Mouse (Mus musculus): ENCODE results near the gene Gpr137. TPM values are rescaled to one million over a fixed set of nuclear protein-coding genes. Genes with fewer than 3 reads are reported as not detected.
"Not testable (repeated sequence)": the region's sequence is repeated elsewhere in the genome, so short reads cannot be mapped to it uniquely, and the experiment has no call there.

Gpr137 gene
- polyA plus RNA-seq (2014; fragmentation: Nextera tagmentation; extraction: Ambion mirVana): 29.7 and 35.0 TPM in 2 replicates

GRCm38 (mm10) chr19:6942249-6942691 is at the start of gene Gpr137:
Gene Gpr137 (minus strand): TSS chr19:6942480.
- Histone ChIP-seq H3K4me3 (ENCODE audit: low read depth, low read length) (peak within 1 kb of the TSS; percentile 90), H3K4me1 (ENCODE audit: control insufficient read depth, insufficient read depth, low read length) (peaks cover 15% of the 10 kb centered on the region), H3K27me3 (replicated peaks; ENCODE audit: control insufficient read depth, insufficient read depth, low read length) (no peaks in the 10 kb centered on the region), H3K9ac (ENCODE audit: low read depth, low read length) (peak within 1 kb of the TSS; percentile 87), H3K36me3 (ENCODE audit: control insufficient read depth, insufficient read depth, low read length) (peaks cover 12% of the 10 kb centered on the region; the same call in 1 of the 2 replicates), H3K4me2 (ENCODE audit: low read depth, low read length) (peak within 1 kb of the TSS; percentile 99), H3K9me3 (ENCODE audit: control insufficient read depth, low read length) (no peaks in the 10 kb centered on the region), H3K27ac (replicated peaks; ENCODE audit: low read depth, low read length) (peak within 1 kb of the TSS; percentile 95)
- WGBS: under 1% methylated on average over 27 of the region's 27 CpGs
- DNase-seq (ENCODE audit: low spot score) (peak; percentile 97), ATAC-seq (ENCODE audit: low read depth) (peak; percentile 93)

GRCm38 (mm10) chr19:6991166-6991565 is 48.9 kb upstream of the Gpr137 start:
- not testable (repeated sequence) for H3K4me2 ChIP-seq (ENCODE audit: low read depth, low read length); DNase-seq (ENCODE audit: low spot score); H3K27ac ChIP-seq (replicated peaks; ENCODE audit: low read depth, low read length); H3K4me3 ChIP-seq (ENCODE audit: low read depth, low read length); H3K27me3 ChIP-seq (replicated peaks; ENCODE audit: control insufficient read depth, insufficient read depth, low read length); H3K9ac ChIP-seq (ENCODE audit: low read depth, low read length); ATAC-seq (ENCODE audit: low read depth); H3K9me3 ChIP-seq (ENCODE audit: control insufficient read depth, low read length); H3K36me3 ChIP-seq (ENCODE audit: control insufficient read depth, insufficient read depth, low read length)
- WGBS: 90% methylated on average over 6 of the region's 6 CpGs
- H3K4me1 ChIP-seq (ENCODE audit: control insufficient read depth, insufficient read depth, low read length): peaks cover 28% of the 10 kb centered on the region

GRCm38 (mm10) chr19:6990712-6991111 is 48.4 kb upstream of the Gpr137 start:
- Histone ChIP-seq H3K36me3 (ENCODE audit: control insufficient read depth, insufficient read depth, low read length) (0 out of 2 replicates have a peak, but pooled peaks cover 2% of the 10 kb centered on the region), H3K9me3 (ENCODE audit: control insufficient read depth, low read length) (no peaks in the 10 kb centered on the region), H3K27me3 (replicated peaks; ENCODE audit: control insufficient read depth, insufficient read depth, low read length) (no peaks in the 10 kb centered on the region), H3K27ac (replicated peaks; ENCODE audit: low read depth, low read length) (no peak overlapping the region), H3K9ac (ENCODE audit: low read depth, low read length) (no peak overlapping the region), H3K4me1 (ENCODE audit: control insufficient read depth, insufficient read depth, low read length) (peaks cover 30% of the 10 kb centered on the region), H3K4me2 (ENCODE audit: low read depth, low read length) (no peak overlapping the region), H3K4me3 (ENCODE audit: low read depth, low read length) (no peak overlapping the region)
- WGBS: 82% methylated on average over 6 of the region's 6 CpGs
- ATAC-seq (ENCODE audit: low read depth) (no peak), DNase-seq (ENCODE audit: low spot score) (no peak)

- Histone ChIP-seq H3K27me3 (replicated peaks; ENCODE audit: control insufficient read depth, insufficient read depth, low read length) (no peaks in the 10 kb centered on the region), H3K4me3 (ENCODE audit: low read depth, low read length) (no peak overlapping the region), H3K9me3 (ENCODE audit: control insufficient read depth, low read length) (no peaks in the 10 kb centered on the region), H3K4me1 (ENCODE audit: control insufficient read depth, insufficient read depth, low read length) (peaks cover 21% of the 10 kb centered on the region), H3K9ac (ENCODE audit: low read depth, low read length) (no peak overlapping the region), H3K4me2 (ENCODE audit: low read depth, low read length) (no peak overlapping the region), H3K36me3 (ENCODE audit: control insufficient read depth, insufficient read depth, low read length) (peaks cover 13% of the 10 kb centered on the region), H3K27ac (replicated peaks; ENCODE audit: low read depth, low read length) (no peak overlapping the region)
- 87% methylated on average over 8 of the region's 8 CpGs for WGBS
- ATAC-seq (ENCODE audit: low read depth) (no peak), DNase-seq (ENCODE audit: low spot score) (no peak)
These were observed 47.0 kb upstream of the Gpr137 start for GRCm38 (mm10) chr19:6989251-6989650.

GRCm38 (mm10) chr19:6987904-6988285 is 45.6 kb upstream of the Gpr137 start:
- Histone ChIP-seq H3K4me1 (ENCODE audit: control insufficient read depth, insufficient read depth, low read length) (peaks cover 16% of the 10 kb centered on the region), H3K4me2 (ENCODE audit: low read depth, low read length) (peak overlapping the region; percentile 85), H3K9ac (ENCODE audit: low read depth, low read length) (peak overlapping the region; percentile 92), H3K27me3 (replicated peaks; ENCODE audit: control insufficient read depth, insufficient read depth, low read length) (no peaks in the 10 kb centered on the region), H3K9me3 (ENCODE audit: control insufficient read depth, low read length) (no peaks in the 10 kb centered on the region), H3K4me3 (ENCODE audit: low read depth, low read length) (peak overlapping the region; percentile 89), H3K36me3 (ENCODE audit: control insufficient read depth, insufficient read depth, low read length) (peaks cover 25% of the 10 kb centered on the region), H3K27ac (replicated peaks; ENCODE audit: low read depth, low read length) (peak overlapping the region; percentile 16; the same call in 1 of the 2 replicates)
- DNase-seq (ENCODE audit: low spot score) (no peak), ATAC-seq (ENCODE audit: low read depth) (no peak)
- WGBS: 5% methylated on average over 8 of the region's 8 CpGs

- 0% methylated on average over 19 of the region's 85 CpGs for WGBS
These were observed 45.0 kb upstream of the Gpr137 start, which contains the start of gene Vegfb for GRCm38 (mm10) chr19:6987061-6987903. Gene Vegfb (minus strand): TSS chr19:6987651.

GRCm38 (mm10) chr19:6985951-6986708 is 43.9 kb upstream of the Gpr137 start:
- Histone ChIP-seq H3K4me1 (ENCODE audit: control insufficient read depth, insufficient read depth, low read length) (peaks cover 12% of the 10 kb centered on the region), H3K9ac (ENCODE audit: low read depth, low read length) (peak overlapping the region; percentile 92), H3K27me3 (replicated peaks; ENCODE audit: control insufficient read depth, insufficient read depth, low read length) (no peaks in the 10 kb centered on the region), H3K4me3 (ENCODE audit: low read depth, low read length) (peak overlapping the region; percentile 89), H3K9me3 (ENCODE audit: control insufficient read depth, low read length) (no peaks in the 10 kb centered on the region), H3K27ac (replicated peaks; ENCODE audit: low read depth, low read length) (peak overlapping the region; percentile 85; the same call in 1 of the 2 replicates), H3K36me3 (ENCODE audit: control insufficient read depth, insufficient read depth, low read length) (peaks cover 34% of the 10 kb centered on the region), H3K4me2 (ENCODE audit: low read depth, low read length) (peak overlapping the region; percentile 85)
- ATAC-seq (ENCODE audit: low read depth): no peak
- DNase-seq (ENCODE audit: low spot score): no peak
- WGBS: 81% methylated on average over 9 of the region's 10 CpGs

More at GRCm38 (mm10) chr19:6987061-6987903, 45.0 kb upstream of the Gpr137 start, which contains the start of gene Vegfb:
- H3K4me3 ChIP-seq (ENCODE audit: low read depth, low read length): peak within 1 kb of the TSS; percentile 89
- no peaks in the 10 kb centered on the region for H3K27me3 ChIP-seq (replicated peaks; ENCODE audit: control insufficient read depth, insufficient read depth, low read length)
- ATAC-seq (ENCODE audit: low read depth) (peak; percentile 47), DNase-seq (ENCODE audit: low spot score) (peak; percentile 71)
- peaks cover 31% of the 10 kb centered on the region for H3K36me3 ChIP-seq (ENCODE audit: control insufficient read depth, insufficient read depth, low read length)
- peak within 1 kb of the TSS; percentile 92 for H3K9ac ChIP-seq (ENCODE audit: low read depth, low read length)
- peak within 1 kb of the TSS; percentile 85 for H3K4me2 ChIP-seq (ENCODE audit: low read depth, low read length)
- H3K4me1 ChIP-seq (ENCODE audit: control insufficient read depth, insufficient read depth, low read length): peaks cover 14% of the 10 kb centered on the region
- H3K9me3 ChIP-seq (ENCODE audit: control insufficient read depth, low read length): no peaks in the 10 kb centered on the region
- peak within 1 kb of the TSS; percentile 85 for H3K27ac ChIP-seq (replicated peaks; ENCODE audit: low read depth, low read length)

GRCm38 (mm10) chr19:6985300-6985699 is 43.0 kb upstream of the Gpr137 start:
- Histone ChIP-seq H3K36me3 (ENCODE audit: control insufficient read depth, insufficient read depth, low read length) (peaks cover 34% of the 10 kb centered on the region), H3K4me2 (ENCODE audit: low read depth, low read length) (no peak overlapping the region), H3K27me3 (replicated peaks; ENCODE audit: control insufficient read depth, insufficient read depth, low read length) (no peaks in the 10 kb centered on the region), H3K9ac (ENCODE audit: low read depth, low read length) (no peak overlapping the region), H3K27ac (replicated peaks; ENCODE audit: low read depth, low read length) (no peak overlapping the region), H3K4me1 (ENCODE audit: control insufficient read depth, insufficient read depth, low read length) (peaks cover 16% of the 10 kb centered on the region), H3K4me3 (ENCODE audit: low read depth, low read length) (no peak overlapping the region), H3K9me3 (ENCODE audit: control insufficient read depth, low read length) (no peaks in the 10 kb centered on the region)
- DNase-seq (ENCODE audit: low spot score) (no peak), ATAC-seq (ENCODE audit: low read depth) (no peak)
- WGBS: 79% methylated on average over 19 of the region's 19 CpGs

Data from embryonic facial prominence, embryonic 14.5 days (tissue).